Mouse (Mus musculus): ENCODE measurements around the gene Dock9. TPM values are rescaled to one million over a fixed set of nuclear protein-coding genes. Genes with fewer than 3 reads are reported as not detected.
"Not testable (repeated sequence)": the region's sequence is repeated elsewhere in the genome, so short reads cannot be mapped to it uniquely, and the experiment has no call there.

The Dock9 gene
- total RNA-seq, 2 experiments from 2014 or later, result 79.1 to 100 TPM

DNA sequence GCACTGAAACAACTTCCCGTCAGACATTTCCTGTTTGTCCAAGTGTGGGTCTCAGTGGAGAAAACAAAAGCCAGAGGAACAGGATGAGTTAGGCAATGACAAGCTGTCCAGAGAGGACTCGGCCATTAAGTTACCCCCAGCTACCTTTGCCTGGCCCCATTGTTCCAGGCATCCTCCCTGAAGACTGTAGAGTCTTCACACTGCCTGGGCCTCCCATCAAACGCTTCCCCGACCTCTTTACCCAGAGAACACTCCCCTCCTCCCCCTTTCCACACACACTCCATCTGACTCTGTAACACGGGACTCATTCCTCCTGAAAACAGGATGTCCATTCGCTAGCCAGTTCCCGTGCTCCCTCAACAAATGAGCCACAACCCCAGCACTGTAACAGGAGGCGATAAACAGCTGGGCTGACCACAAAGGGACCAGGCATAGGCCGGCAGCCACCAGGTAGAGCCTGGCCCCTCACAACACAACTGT lies 149.0 kb downstream of the Dock9 start:
- intact Hi-C loops (cut with DNase I), result no loop called here
- no peak for DNase-seq (ENCODE audit: low spot score in 2 of 2)

DNA sequence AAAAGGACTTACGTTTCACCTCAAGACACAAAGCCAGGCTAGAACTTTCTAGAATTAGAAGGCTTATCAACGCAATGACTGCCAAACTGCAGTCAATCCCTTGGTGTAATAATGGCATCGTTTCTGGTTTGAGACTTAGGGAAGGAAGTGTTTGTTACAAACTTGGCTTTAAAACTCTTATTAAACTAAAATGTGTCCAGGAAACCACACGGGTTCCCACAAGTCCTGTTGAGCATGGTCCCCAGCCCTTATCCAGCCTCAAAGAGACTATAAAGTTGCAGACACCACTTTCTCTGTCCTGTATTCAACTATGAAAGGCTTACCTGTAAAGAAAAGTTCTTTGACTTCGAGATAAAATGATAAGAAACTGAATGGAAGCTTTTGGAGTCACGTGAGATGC lies 149.9 kb downstream of the Dock9 start:
- DNase-seq (ENCODE audit: low spot score in 2 of 2), result no peak
- intact Hi-C loops (cut with DNase I), result no loop called here

DNA sequence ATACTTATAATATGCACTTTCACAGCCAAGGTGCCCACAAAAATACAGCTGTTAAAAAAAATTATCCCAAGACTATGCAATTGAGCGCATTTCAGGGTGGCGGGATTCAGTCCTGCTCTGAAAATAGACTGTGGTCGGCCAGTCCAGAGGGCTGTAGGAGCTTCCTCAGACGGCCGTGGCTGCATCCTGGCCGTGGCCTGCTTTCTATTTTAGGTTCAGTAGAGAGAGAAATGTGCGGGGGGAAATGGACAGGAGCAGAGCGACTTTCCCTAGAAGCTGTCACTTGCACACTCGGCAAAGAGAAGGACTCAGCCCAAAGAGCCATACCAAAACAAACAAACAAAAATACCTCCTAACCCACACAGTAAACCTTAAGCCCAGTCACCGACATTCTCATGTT lies 151.0 kb downstream of the Dock9 start:
- intact Hi-C loops (cut with DNase I), result no loop called here

DNA sequence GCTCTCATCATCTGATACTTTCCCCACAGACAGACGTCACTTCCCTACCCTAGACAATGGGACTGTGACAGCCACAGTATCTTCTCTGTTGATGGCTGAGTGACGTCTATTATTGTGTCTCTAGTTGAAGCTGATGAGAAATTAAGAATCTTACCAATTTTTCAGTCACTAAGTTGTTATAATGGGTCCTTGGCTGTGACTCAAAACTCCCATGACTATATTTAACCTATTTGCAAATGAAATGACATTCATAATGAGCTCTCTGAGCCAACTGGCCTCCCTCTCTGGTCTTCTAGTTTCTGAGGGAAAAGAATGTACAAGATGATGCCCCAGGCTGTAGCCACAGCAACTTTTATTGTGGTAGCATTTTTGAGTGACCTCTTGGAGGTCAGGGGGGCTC lies 153.3 kb downstream of the Dock9 start:
- intact Hi-C loops (cut with DNase I), result no loop called here
- DNase-seq (ENCODE audit: low spot score in 2 of 2), result no peak

More for the DNA sequence above, 151.0 kb downstream of the Dock9 start:
- no peak for DNase-seq (ENCODE audit: low spot score in 2 of 2)

DNA sequence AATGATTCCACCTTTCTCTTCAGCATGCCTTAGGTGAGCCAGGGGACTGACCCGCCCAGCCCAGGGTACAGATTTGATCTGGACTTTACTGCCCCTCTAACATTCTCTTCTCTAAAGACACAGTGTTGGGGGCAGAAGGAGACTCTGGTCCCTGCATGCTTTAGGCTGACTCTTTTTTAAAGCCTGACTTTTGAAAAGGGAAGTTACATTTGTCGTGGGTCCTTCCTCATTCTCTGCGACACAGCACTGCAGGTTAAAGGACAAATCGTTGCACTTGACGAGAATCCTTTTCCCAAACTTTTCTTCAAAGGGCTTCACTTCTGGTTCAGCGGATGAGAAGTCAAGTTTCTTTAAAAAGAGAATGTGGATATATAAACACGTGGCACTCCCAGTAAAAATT lies 156.4 kb downstream of the Dock9 start:
- intact Hi-C loops (cut with DNase I), result no loop called here
- no peak for DNase-seq (ENCODE audit: low spot score in 2 of 2)

DNA sequence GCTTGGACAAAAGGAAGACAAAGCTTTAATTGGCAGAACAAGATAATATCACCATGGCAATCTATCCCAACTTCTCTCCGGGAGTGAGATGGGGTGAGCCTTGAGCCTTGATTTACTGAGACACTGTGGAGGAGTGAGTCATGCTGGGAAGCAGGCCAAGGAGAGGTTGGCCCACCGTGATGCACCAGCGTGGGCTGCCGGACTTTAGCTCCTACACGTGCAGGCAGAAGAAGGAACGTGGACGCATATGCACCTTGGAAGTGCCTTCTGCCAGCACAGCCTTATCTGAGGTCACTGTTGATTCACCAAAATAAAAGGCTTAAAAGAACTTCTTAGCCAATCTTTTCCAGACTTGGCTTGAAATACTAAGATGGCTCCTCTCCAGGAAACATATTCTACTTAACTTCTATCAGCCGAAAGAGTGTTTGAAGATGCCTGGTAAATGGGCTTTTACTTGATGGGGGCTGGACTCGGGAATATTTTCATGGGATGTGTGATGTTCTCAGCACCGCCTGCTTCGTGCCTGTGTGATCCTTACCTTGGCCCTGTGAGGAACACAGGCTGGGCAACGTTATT lies 160.6 kb downstream of the Dock9 start:
- peak in 1 of 2 experiments; percentile 29 for DNase-seq (ENCODE audit: low spot score in 2 of 2)
- intact Hi-C loops (cut with DNase I), result loop anchor here (5.0 kb wide), 1 partner anchor 100 kb away; no protein-coding TSS in a partner anchor

DNA sequence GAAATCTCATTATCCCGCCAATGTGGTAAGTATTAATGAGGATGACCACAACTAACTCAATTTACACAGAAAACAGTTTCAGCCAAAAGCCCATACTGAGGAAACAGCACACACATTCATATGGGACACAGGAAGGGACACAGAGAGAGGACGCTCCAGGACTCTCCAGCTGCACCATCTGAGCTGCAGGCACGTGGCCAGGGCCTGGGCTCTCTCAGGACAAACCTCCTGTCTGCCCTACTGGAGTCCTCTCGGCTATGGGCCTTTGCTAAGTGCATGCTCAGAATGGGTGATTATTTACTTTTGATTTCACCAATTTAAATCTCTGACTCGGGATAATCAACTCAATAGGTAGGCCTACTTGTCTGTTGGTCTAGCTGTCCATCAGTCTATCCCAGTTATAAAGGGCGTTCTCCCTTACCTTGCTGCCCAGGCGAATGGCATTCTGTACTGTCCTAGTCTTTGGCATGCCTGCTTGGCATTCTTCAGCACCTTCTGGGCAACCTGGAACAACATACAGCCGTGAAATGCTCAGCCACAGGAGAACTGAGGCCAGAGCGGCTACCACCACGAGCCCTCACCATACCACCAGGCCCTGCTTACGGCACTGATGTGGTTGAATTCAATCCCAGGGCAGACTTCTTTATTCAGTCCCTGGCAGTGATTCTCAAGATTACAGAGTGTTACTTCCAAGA lies 162.8 kb downstream of the Dock9 start:
- no peak for DNase-seq (ENCODE audit: low spot score in 2 of 2)
- intact Hi-C loops (cut with DNase I), result loop anchor here (5.0 kb wide), 1 partner anchor 102 kb away; no protein-coding TSS in a partner anchor

DNA sequence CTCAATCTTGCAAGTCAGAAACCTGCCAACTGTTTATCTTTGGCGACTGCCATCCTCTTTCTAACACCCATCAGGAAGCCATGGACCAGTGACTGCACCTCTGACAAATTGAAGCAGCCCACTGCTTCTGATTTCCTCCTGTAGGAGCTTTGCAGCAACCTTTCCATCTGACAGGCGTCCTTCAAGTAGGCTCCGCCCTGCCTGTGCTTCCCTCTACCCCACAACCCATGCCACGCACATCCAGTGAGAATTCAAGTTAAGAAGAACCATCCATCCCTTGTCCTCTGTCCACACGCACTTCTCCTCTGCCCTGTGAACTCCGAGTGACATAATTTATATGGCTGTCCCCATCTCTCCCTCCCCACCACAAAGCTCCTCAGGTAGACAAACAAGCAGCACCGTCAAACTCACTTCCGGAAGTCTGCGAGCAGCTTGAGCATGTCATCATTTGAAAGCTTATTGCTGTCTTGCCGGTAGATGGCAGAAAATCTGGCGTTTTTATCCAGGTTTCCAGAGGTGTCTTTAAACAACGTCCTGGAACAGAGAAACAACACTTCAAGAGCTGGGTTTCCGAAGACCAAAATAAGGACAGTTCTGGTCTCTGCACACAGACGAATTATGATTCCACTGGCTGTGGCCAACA lies 163.4 kb downstream of the Dock9 start:
- intact Hi-C loops (cut with DNase I), result no loop called here
- no peak for DNase-seq (ENCODE audit: low spot score in 2 of 2)

DNA sequence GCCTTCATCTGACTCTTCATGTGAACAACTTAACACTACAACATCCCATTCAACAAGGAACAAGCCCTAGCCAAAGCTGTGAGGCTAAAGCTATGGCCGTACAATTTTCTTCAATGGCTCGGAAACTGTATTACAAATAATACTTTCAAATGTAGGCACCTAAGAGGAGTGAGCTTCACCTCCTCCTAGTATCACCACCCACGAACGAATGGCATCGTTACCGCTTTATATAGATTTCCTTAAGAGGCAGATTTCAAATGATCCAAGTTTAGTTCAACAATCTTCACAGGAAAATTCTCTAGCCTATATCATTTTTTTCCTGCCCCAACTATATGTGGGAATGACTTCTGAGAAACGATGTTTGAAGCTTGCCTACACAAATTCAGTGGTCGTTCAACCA lies 165.7 kb downstream of the Dock9 start:
- intact Hi-C loops (cut with DNase I), result no loop called here
- no peak for DNase-seq (ENCODE audit: low spot score in 2 of 2)

DNA sequence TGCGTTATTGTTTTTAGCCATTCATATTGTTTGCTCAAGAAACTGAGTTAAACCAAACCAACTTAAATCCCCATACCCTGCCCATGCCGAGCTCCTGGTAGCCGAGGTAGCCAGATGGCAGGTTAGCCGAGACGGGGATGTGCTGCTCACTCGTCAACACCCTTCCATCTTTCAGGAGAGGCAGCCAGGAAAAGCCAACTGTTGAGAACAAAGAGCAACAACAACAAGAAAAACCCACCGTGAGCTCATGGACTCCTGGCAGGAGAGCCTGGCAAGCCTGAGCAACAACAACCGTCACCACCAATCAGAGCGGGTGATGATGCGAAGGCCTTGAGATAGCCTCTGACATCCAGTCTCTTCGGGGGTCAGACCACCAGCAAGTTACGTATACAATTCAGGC lies 170.9 kb downstream of the Dock9 start:
- intact Hi-C loops (cut with DNase I), result no loop called here
- no peak for DNase-seq (ENCODE audit: low spot score in 2 of 2)

DNA sequence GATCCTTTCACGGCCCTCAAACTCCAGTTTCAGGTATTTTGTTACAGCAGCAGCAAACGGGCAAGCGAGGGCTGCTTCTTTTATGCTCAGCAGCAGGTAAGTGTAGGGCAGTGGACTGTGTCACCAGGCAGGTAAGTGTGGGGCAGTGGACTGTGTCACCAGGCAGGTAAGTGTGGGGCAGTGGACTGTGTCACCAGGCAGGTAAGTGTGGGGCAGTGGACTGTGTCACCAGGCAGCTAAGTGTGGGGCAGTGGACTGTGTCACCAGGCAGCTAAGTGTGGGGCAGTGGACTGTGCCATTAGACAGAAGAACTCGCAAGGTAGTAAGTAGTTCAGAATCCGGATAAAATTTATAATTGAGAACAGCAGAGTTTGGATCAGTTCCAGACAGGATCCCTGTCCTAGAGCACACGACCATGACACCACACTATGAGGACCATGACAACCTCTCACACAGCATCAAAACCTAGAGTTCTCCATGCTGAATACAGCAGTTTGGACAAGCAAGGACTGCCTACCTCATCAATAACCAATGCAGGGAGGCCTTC lies 173.6 kb downstream of the Dock9 start:
- intact Hi-C loops (cut with DNase I); DNase-seq (ENCODE audit: low spot score in 2 of 2): not testable (repeated sequence)

DNA sequence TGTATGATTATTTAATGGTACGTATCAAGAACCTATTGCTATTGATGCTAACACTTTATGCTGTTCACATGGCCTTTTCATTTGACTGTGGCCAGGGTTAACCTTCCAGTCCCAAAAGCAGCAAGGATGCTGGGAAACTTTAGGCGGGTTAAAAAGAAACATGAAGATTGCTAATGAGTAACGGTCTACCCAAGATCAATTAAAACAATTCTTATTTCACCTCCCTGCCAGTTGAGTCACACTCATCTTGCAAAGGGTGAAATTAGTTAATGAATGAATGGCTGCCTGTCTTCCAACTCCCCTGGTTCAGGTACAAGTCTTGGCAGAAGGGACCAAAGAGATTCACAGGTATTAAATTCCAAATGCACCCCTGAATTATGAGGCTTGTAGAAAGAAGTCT lies 175.8 kb downstream of the Dock9 start:
- intact Hi-C loops (cut with DNase I), result no loop called here
- no peak for DNase-seq (ENCODE audit: low spot score in 2 of 2)

DNA sequence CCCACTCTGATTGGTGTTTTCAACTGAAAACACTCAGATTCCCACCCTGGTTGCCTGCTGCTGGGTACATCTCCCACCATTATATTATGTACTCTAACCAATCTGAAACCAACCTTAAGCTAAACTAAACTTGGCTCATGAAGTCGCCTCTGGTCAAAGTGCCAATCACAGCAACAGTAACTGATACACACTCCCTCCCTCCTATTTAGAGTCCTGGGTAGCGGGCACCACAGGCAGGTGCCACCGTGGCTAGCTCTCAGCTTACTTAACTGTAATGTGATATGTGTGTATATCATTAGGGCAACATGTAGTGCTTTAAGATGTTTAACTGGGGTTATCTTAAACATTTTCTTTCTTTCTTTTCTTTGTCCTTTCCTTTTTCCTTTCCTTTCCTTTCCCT lies 177.1 kb downstream of the Dock9 start:
- DNase-seq (ENCODE audit: low spot score in 2 of 2), result no peak
- intact Hi-C loops (cut with DNase I), result no loop called here

DNA sequence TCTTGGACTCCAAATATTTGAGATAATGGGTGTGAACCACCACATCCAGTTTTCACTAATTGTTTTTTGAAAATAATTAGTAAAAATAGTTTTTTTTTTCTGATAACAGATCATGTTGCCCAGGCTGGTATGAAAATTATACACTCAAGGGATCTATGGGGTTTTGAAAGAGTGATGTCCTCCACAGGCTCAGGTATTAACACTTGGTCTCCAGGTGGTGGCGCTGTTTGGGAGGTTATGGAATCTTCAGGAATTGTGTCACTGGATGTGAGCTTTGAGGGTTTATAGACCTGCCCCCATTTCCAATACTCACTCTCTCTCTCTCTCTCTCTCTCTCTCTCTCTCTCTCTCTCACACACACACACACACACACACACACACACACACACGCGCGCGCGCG lies 177.5 kb downstream of the Dock9 start:
- no peak for DNase-seq (ENCODE audit: low spot score in 2 of 2)
- intact Hi-C loops (cut with DNase I), result no loop called here

DNA sequence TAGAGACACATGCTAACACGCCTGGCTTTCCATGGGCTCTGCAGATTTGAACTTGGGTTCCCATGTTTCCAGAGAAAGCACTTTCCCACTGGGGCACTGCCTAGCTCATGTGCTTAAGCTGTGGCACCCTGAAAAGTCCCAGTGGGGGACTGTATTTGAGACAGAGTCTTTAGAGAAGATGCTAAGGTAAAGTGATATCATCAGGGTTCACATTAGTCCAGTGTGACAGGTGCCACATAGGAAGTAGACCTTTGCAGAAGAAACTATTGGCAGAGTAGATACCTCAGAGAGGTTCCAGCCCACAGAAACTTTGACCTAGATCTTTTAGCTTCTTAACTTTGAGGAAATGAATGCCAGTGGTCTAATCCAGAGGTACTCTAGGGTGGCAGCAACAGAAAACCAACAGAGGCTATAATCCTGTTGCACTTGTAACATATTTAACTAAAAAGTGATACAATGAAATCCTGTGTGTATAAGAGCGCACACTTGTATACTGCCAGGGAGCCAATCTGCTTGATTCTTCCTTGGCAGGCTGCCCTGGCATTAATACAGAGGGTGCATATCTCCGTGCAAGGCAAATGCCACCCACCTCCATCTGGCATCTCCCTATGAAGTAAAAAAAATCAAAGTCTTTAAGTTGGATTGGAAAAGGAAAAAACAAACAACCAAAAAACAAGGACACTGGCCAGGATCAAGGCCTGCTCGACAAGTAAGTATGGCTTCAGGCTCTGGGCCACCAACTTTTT lies 179.8 kb downstream of the Dock9 start:
- intact Hi-C loops (cut with DNase I), result no loop called here
- DNase-seq (ENCODE audit: low spot score in 2 of 2), result peak; percentile 77 to 81

DNA sequence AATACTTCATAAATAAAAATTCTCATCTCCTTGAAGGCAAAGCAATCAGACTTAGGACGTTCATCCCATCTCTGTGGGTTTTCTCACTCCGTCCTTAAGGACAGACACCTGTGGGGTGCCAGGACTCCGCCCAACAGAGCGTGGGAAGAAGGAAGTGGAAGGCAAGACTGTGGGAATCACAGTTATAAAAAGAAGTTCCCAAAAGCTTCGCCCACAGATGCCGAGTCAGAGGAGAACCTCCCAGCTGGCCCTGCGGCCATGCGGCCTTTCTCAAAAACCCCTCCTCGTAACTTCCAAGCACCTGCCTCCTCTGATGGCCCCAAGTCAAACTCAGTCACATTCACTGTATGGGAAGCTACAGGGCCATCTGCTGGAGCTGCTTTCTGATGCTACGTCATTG lies 182.2 kb downstream of the Dock9 start:
- DNase-seq (ENCODE audit: low spot score in 2 of 2), result peak; percentile 53 to 73
- intact Hi-C loops (cut with DNase I), result no loop called here

DNA sequence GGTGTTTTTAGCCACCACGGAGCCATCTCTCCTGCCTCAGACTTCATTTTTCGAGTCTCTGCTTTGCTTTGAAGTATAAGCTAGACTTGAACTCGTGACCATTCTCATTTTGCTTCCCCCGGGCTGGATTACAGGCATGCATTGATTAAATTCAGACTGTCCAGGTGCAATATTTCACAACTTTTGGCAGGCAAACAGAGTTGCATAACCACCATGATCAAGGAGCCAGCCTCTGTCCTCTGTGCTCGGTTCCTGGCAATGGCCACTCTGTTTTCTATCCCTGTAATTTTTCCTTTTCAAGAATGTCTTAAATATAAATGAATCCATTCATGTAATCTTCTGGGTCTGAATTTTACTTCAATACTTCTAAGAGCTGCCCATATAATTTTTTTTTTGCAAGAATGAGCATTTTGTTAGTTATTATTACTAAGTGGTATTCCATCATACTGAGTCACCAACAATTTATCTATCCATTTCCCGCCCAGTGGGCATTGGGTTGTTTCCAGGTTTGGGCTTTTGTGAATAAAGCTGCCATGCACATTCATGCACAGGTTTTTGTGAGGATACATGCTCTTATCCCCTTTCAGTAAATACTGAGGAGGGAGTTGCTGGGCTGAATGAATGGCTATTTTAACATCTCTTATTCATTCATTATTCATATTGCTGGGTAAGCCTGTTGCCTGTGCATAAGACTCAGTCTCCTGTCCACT lies 183.0 kb downstream of the Dock9 start:
- DNase-seq (ENCODE audit: low spot score in 2 of 2), result no peak
- intact Hi-C loops (cut with DNase I), result no loop called here

DNA sequence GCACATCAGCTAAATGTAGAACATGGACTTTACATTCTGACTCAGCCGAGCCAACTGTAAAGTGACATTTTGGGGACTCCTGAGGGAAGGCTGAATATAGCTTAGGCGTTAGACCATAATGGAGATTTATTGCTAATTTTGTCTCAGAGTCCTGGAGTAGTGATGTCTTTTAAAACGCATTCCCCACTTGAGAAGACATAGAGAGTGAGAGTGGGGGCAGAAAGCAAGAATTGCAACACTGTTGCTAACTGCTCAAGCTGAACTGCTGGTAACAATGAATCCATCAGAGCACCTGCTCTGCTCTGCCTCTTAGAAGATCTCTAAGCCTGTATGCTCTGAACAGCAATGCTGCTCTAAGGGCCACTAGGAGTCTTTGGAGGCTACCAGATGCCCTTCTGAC lies 184.1 kb downstream of the Dock9 start:
- no peak for DNase-seq (ENCODE audit: low spot score in 2 of 2)
- intact Hi-C loops (cut with DNase I), result no loop called here

DNA sequence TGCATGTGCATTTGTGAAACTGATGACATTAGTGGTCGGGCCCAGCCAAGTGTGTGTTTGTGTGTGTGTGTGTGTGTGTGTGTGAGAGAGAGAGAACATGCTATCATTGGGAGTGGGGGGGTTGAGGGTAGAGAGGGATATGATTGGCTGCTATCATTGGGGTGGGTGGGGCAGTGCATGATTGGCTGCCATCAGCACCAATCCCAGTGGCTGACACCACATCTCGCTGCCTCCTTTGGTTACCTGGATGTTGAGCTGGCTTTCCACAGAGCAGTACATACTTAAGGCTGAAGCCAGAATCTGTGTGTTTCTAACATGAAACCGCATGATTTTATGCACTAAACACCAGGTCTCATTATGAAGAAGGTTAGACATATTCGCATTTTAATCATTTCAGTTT lies 184.7 kb downstream of the Dock9 start:
- no peak for DNase-seq (ENCODE audit: low spot score in 2 of 2)
- intact Hi-C loops (cut with DNase I), result no loop called here
